Mouse (Mus musculus) 3134 (cell line): ENCODE data around the gene Ethe1.

ENCODE experiments used
- DNase-seq: peaks from one replicate; pipeline ENCODE4 v3.0.0-alpha.2; 2011; ENCODE audit warnings: low spot score; ENCODE audit not compliant: insufficient read length; ENCODE audit errors: extremely low read depth

Gene Ethe1

DNA sequence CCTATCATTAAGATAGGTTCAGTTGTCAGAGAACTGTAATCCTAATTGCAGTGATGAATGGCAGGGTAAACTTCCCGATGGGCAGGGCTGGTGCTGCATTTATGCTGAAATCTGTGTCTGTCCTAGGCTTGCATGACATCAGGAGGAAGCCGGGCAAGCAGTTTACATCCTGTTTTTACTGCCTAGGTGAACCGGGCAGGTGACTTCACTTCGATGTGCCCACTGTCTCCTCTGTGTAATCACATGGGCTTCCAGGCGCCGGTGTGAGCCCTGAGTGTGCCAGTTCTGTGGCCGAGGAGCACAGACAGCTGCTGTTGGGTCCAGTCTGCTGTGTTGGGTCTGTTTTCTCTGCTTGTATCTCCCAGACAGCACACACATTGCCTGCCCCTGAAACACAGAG is 59.1 kb downstream of the Ethe1 start:
- no peak for DNase-seq

- DNase-seq: no peak
These were observed 66.3 kb downstream of the Ethe1 start for GRCm38 (mm10) chr7:24653681-24654080.
